Mouse (Mus musculus) frontal cortex, postnatal 14 days (tissue): ENCODE results near the gene Atcay.

Experiments used
- DNase-seq, 2 experiments: peaks; one replicate each; pipeline ENCODE4 v3.0.0; 2022; ENCODE audit warnings: low spot score in 2 of 2

Atcay gene

DNA sequence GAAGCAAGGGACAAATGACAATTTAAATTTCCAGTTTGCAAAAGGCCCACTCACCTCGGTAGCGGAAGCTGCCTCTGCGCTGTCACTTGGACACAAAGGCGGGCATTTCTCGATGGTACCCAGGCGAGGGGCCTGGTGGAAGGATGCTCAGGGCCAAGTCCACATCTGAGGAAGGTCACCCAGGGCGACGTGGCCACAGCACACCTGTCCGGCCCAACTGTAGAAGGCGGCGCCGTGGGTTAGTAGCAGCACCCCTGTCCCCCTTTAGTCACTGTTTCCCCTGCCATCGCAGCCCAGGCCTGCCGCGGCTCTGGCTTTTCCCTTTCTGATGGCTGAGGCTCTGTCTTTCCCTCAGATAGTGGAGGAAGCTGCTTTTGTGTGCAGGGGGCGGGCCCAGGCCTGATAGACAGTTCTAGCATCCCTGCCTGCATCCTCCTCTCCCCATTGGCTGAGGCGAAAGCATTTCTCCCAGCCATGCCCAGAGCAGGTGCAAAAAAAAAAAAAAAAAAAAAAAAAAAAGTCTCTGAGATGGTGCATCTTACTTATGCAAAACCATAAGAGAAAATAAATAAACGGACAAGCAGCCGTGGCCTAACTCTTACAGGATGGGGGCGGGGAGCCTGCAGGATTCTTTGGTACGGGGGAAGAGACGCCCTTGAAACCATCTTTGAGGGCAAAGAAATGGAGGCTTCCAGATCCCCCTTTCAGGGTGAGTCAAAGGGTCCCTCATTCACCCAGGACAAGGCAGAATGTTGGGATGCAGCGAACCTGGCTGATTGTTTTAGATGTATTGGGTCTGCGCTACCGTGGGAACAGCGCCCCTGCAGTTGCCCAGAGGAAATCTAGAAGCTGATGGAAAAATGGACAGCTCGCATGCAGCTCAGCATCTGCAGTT is at the start of gene Atcay:
Atcay (minus strand) TSS at position 396 of the 895 bp plus-strand sequence.
- peak; percentile 80 to 82 for DNase-seq

DNA sequence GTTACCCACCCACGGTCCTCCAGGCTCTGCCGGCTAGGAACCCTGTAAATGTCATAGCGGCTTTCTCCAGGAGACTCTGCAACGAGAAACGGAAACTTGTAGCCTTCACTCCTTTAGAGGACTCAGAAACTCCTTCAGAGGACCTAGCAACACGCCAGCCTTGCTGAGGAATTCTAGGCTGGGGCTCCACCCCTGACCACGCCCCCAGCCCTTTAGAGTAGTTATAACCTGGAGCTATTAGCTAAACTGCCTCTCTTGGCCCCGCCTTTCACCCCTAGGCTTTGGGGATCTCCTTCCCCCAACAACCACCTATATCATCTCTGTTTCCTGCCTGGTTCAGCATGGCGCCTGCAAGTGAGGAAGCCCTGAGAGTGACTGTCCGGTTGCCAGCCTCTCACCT is 48.9 kb upstream of the Atcay start:
- DNase-seq = no peak

DNA sequence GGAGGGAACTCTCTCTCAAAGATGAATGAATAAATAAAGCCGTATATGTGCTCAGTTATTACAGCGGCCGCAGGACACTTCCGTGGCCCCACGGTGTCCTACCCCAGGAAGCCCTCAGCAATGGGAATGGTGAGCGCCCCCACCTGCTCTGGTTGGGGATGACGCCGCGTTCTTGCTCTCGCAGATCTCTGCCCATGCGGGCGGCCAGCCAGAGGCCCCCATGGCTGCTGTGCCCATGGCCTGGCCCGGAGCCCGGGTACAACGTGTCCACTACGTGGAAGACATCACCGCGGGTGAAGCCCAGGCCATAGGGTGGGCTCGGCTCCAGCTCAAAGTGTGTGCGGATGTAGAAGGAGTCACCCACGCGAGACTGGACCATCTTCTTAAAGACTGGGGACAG is 47.0 kb upstream of the Atcay start:
- no peak for DNase-seq

DNA sequence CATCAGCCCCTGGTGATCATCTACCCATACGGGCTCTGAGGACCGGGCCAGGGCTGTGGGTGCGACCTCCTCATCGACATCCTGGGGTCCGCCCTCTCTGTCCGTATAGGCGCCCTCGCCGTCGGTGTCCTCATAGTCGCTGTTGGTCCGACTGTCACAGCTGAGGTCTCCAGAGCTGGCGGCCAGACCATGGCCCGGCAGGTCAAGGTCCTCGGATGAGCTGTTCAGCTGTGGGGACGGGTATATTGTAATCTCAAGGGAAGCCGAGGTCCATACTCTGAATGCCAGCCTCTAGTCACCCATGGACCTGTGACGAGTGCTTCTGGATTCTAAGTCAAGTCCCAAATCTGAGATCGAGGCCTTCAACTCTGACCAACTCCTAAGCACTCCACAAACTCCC is 43.2 kb upstream of the Atcay start:
- no peak for DNase-seq

DNA sequence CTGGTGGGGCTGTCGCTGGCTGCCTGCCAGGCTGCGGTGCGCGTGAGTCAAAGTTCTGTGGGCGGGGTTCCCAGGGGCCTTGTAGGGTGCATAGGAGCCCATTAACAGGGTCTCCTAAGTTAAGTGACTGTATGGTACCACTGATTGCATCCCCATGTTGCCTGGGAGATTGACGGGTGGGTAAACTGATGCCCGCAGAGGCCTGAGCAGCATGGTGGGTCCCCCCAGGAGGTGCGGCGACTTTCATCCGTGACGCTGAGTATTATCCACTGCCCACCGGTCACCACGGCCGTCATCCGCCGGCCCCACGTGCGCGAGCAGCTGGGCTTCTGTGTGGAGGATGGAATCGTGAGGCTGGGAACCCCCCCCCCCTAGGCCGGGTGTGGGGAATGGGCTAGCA is 41.7 kb upstream of the Atcay start:
- DNase-seq = no peak

DNA sequence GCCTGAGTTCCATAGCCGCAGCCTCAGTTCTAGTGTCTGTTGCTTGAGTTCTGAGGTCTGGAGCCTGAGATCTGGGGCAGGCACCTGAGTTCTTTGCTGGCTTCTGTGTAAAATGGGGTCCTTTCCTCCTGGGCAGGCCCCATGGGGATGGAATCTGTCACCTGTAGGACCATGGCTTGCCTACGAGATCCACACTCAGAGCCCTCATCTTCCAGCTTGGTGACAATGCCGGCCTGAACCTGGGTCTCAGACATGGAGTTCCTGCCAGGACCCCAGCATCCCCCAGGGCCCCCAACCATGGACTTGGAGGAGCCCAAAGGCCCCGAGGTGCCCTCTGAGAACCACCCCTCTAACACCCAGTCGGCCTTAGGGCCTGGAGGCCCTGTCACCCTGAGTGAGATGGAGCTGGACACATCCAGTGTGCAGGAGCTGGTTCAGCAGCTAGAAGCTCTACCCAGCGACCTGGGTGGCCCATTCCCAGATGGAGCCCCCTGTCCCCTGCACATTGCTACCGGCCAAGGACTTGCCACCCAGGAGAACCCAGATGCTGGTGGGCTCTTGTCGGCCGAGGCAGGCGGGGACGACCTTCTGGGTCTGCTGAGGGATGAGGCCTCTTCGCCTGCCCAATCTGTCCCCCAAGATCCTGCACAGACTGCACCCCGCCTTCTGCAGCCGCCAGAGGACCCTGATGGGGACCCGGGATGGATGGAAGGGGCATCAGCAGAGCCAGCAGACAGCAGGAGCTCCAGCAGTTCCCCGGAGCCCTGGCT is 38.2 kb upstream of the Atcay start:
- no peak for DNase-seq

DNA sequence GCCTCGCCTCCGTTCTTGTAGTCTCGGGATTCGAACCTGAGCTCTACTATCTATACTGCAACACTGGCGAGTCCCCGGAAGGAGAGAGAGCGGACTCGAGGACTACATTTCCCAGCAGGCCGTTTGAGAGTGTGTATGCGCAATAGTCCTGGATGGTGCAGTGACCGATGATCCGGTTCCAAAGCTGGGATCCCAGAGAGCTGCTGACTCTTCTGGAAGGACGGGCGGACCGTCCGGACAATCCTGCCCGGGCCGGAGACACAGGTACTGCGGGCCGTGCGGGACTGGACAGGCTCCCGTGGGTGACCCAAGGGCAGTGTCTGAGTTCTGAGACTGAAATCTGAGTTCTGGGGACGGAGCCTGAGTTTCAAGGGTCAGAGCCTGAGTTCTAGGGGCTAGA is 37.4 kb upstream of the Atcay start:
- DNase-seq = peak; percentile 69 to 76

DNA sequence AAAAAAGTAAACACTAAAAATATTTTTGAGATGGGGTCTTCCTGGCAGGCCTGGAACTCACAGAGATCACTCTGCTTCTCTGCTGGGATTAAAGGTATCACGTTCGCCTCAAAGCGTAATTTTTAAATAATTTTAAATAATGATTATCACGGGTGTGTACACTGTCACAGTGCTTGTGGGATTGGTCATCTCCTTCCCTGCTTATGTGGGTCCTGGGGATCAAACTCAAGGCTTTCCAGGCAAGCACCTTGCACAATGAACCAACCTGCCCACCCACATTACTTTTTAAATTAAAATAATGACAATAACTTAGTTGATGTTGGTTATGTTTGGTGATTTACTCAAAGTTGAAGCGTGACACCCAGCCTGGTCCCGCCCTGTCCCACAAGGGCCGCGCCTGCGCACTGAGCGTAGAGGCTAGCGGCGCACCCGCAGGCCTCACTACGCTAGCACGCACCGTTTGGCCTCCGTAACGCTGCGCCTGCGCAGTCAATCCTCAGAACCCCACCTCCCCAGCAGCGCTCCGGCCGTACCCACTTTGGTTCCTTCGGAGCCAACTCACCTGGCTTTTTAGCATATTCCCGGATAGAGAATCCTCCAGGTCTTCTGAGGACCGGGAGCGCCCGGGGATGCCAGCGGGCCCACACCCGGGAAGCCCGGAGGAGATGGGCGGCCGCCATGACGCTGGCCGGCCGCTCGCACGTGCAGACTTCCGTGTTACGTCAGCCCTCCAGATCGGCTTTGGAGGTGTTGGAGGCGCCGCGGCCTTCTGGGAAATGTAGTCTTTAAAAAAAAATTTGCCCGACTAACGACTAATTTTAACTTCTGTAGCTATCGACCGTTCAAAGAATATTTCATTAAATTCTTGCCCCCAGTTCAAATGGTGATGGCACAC is 35.8 kb upstream of the Atcay start, which contains the start of the genes Mrpl54 and Apba3:
Mrpl54 (minus strand) TSS at position 724 of the 895 bp plus-strand sequence.
Apba3 (plus strand) TSS at position 750 of the 895 bp plus-strand sequence.
- DNase-seq = peak; percentile 90 to 93

DNA sequence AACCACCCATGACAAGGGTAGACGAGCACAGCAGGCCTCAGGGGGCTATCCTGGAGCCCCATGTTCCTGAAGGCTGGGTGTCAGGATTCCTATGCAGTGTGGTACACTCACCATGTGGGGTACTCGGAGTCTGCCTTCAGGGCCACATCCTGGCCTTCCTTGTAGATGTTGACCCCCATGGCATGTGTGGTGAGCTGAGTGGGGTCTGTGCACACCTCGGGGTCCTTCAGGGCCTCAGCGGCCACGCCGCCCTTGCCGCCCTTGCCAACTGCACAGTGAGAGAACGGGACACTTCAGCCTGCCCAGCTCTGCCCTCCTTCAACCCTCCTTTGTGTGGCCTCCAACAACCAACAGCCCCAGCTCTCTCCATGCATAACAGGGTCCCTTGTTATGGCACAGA is 34.9 kb upstream of the Atcay start:
- DNase-seq = no peak

DNA sequence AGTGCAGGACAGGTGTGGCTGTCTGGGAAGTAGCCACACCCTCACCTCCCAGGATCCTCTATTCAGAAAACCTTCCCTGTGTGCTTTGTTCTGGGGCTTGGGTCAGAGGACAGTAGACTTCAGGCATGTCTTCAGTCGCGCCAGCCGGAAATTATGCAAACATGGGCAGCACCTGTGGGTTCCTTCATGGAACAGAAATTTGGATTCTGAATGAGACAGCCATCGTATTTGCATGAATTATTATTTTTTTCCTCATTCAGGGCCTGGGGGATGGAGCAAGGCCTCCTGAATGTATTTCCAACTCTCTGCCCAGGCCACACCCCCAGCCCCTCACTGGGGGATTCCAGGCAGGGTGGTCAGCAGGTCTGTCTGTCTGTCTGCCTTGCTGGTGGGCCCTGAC is 30.4 kb upstream of the Atcay start:
- no peak for DNase-seq

DNA sequence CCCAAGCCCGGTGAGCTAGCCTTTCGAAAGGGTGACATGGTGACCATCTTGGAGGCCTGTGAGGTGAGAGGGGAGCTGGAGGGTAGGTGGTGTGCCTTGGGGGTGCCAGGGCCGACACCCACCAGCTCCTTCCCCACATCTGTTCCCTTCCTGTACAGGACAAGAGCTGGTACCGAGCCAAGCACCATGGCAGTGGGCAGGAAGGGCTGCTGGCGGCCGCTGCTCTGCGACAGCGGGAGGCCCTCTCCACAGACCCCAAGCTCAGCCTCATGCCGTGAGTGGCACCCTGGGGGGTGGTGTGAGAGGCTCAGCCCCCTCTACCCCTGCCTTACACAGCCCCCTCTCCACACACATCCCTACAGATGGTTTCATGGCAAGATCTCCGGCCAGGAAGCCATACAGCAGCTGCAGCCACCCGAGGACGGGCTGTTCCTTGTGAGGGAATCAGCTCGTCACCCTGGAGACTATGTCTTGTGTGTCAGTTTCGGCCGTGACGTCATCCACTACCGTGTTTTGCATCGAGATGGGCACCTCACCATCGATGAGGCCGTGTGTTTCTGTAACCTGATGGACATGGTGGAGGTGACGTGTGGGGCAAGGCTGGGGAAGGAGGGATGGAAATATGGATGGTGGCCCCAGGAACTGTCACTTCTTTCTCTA is 28.7 kb upstream of the Atcay start:
- DNase-seq = no peak

DNA sequence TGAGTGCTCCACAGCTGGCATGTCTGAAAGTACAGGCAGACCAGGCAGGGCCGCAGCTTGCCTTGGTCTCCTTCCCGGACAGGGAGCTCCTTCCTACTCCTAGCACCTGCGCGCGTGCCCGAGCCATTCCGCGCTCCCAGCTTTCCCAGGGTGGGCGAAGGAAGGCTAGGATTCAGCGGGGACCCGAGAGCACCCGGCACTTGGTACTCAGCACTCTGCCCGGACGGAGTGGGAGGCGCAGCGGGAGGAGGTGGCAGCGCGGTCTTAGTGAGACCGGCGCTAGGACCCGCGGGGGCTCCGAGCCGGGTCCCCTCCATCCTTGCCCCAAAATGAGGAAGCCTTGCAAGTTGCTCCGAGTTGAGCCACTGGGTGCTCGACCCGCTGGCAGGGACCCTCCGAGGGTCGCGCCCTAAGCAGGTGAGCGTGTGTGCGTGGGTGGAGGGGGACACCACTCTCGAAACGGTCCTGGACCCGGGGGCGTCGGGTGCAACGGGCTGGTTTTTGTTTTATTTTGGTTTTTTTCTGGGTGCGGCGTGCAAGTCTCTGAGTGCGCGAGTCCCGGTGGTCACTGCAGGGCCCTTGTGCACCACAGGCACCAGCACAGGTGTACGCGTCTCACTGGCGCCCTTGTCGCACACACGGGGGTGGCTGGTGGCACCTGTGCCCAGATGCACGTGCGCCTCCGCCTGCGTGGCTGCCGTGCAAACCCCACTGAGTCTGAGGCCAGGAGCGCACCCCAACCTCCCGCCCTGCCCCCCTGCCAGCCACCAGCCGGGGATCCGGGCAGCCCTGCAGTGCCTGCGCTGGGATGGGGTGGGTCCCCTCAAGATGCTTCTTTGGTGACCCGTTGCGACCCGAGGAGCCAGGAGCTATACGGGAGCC is 26.8 kb upstream of the Atcay start:
- DNase-seq = no peak

DNA sequence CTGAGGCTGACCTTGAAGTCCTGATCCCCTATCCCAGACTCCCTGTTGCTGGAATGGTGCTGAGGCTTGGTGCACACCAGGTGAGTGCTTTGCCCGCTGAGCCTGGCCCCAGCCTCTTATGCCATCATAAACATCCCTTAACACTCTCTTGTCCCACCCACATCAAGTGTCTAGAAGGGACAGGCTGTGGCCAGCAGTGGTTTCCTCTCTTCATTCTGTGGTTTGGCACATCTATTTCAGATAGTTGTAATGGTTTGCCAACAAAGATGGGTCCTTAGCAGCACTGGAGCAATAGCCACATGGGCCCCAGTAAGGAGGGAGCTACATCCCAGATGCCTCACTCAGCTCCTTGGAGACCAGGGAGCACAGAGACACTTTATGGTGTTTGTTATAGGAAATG is 24.3 kb upstream of the Atcay start:
- no peak for DNase-seq

DNA sequence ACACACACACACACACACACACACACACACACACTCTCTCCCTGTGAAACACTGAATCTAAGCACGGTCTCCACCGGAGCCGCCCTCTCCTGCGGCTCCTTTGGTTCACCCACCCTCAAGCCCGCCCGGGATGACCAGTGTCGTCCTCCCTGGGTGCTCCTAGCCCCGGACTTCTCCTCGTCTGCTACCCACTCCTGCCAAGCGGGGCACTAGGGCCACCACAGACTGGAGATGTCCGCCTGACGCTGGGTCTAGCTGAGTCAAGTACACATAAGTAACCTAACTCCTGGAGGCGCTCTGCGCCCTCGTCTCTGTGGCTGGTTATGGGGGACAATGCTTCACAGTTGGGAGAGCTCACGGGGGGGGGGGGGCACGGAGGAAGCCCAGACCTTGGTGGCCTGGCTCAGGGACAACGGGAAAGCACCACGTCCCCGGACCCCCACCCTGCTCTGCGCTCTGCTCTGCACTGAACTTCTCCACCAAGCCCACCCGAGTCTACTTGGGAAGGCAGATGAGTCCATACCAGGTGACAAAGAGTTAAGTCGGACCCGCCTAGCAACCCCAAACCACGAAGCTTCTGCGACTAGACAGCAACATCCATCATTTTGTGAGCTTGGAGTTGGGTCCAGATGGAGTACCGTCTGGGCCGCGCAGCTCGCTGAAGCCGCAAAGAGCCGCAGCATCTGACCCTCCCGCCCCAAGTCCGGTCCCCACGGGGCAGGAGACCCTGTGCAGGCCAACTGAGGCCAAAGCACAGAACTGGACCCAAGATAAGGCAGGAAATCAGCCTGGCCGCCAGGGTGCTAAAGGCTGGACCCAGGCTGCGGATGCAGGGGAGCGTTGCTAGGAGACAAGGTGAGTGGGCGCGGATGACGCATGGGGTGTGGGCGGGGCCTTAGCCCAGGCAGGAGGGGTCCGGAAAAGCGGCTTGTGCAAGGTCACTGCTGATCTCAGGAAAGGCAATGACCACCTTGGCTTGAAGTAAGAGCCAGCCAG is 22.1 kb upstream of the Atcay start, which contains the start of gene Matk:
Matk (plus strand) TSS at position 512 of the 996 bp plus-strand sequence.
- peak; percentile 81 to 83 for DNase-seq

DNA sequence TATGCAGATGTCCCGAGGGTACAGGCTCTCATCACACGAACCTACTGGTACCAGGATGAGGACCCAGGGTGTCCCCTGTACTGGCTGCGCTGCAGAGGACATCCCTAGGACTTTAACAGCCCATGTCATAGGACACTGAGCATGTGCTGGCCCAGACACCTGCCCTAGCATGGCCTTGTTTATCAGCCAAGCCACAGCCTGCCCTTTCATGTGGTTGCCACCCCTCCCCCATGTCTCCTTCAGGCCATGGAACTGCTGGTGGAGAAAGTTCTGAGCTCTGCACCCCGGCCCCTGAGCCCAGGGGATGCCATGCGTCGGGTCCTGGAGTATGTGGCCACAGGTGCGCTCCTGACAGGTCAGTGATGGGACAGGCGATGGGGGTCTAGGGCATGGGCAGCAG is 18.8 kb upstream of the Atcay start:
- DNase-seq = no peak

DNA sequence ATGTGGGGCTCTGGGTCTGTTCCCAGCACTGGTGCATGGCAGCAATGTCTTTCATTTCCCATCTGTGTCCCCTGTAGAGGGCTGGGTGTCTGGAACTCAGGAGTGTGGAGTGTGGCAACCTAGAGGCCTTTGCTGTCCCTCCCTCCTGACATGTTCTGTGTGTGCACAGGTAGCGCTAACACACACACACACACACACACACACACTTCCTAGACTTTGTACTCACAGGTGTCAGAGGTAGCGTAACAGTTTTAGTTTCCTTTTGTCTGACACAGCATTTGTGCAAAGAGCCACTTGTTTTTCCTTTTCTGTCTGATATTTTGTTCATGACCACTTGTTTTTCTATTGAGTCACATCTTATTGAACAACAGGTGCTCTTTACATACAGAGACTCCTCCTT is 17.2 kb upstream of the Atcay start:
- DNase-seq = no peak

DNA sequence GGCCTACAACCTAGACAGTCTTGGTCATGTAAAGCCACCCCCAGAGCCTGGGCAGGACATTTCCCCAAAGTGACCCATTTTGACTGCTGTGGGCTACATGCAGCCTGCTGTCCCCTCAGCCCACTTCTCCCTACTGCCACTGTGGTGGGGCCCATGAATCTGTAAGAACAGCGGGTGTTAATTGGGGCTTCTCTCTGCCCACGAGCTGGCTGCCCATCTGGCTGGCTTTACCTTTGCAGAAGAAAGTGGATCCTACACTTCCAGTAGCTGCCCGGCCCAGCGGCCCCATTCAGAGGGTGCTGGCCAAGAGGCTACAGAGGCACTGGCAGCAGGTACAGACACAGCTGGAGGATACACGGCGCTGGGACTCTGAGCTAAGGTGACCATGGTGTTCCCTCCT is 14.5 kb upstream of the Atcay start:
- DNase-seq = no peak

DNA sequence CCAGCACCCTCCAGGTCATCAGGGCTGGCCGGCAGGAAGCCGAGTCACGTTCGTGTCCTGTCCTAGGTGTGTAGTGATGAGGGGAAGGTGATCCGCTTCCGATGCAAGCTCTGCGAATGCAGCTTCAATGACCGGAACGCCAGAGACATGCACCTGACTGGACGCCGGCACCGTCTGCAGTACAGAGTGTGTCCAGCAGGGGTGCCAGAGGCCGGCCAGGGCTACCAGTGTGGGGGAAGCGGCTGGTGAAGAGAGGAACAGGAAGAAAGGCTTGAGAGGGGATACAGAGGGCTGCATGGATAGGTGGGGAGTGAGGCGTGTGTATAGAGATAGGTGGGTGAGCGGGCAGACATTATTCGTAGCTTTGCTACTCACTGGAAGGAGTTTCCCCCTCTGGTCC is 14.0 kb upstream of the Atcay start:
- peak in 1 of 2 experiments; percentile 74 for DNase-seq

DNA sequence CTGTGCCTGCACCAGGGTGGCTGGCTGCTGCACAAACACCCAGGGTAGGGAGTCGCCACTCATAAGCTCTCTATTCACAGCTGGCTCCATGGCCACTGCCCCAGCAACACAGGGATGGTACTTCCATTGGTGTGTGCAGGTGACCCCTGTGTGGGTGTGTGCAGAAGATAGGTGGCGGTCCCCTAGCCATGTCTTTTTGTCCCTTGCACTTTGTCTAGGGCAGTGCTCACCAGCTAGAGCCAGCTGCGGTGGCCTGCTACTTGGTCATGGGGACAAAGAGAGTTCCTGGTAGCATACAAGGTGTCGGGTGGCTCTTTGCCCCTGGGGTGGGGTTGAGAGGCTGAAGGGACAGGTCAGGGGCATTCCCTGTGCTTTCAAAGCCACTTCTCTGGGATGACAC is 13.5 kb upstream of the Atcay start:
- no peak for DNase-seq
